Mouse (Mus musculus) hindbrain, embryonic 11.5 days (tissue): ENCODE results near the gene Prr19. TPM values are rescaled to one million over a fixed set of nuclear protein-coding genes. Genes with fewer than 3 reads are reported as not detected.

Experiments
- ATAC-seq: fragments of 200-750 bp; cut with Nextera tagmentation; 2 replicates; pipeline ENCODE4 v1.8.0; 2017; ENCODE audit warnings: mild to moderate bottlenecking, moderate TSS enrichment, moderate library complexity; ENCODE audit not compliant: low FRiP score
- DNase-seq: peaks from one replicate; pipeline ENCODE4 v3.0.0-alpha.2; 2015; ENCODE audit warnings: low spot score
- H3K27ac ChIP-seq: fragments of 300-500 bp; sonication (generic); 2 replicates; pipeline ENCODE4 v1.5.1; 2014; ENCODE audit warnings: mild to moderate bottlenecking, low read depth, low read length
- H3K27me3 ChIP-seq: fragments of 300-500 bp; sonication (generic); 2 replicates; pipeline ENCODE4 v1.6.1; 2014; ENCODE audit warnings: mild to moderate bottlenecking, low read length, moderate library complexity, mixed read lengths; ENCODE audit not compliant: control insufficient read depth, insufficient read depth
- H3K36me3 ChIP-seq: fragments of 300-500 bp; sonication (generic); 2 replicates; pipeline ENCODE4 v1.6.1; 2014; ENCODE audit warnings: mild to moderate bottlenecking, low read length, moderate library complexity, mixed read lengths; ENCODE audit not compliant: control insufficient read depth, insufficient read depth
- H3K4me1 ChIP-seq: fragments of 300-500 bp; sonication (generic); replicated peaks from 2 replicates; pipeline ENCODE4 v1.6.1; 2014; ENCODE audit warnings: low read length, mixed read lengths; ENCODE audit not compliant: control insufficient read depth, insufficient read depth
- H3K4me2 ChIP-seq: fragments of 300-500 bp; sonication (generic); replicated peaks from 2 replicates; pipeline ENCODE4 v1.6.1; 2014; ENCODE audit warnings: mild to moderate bottlenecking, low read depth, low read length
- H3K4me3 ChIP-seq: fragments of 300-500 bp; sonication (generic); 2 replicates; pipeline ENCODE4 v1.5.1; 2014; ENCODE audit warnings: low read depth, low read length
- H3K9ac ChIP-seq: fragments of 300-500 bp; sonication (generic); 2 replicates; pipeline ENCODE4 v1.6.1; 2014; ENCODE audit warnings: low read depth, low read length
- H3K9me3 ChIP-seq: fragments of 300-500 bp; sonication (generic); 2 replicates; pipeline ENCODE4 v1.6.1; 2016; ENCODE audit warnings: low read length; ENCODE audit not compliant: control insufficient read depth
- WGBS: fragments of 180-500 bp; shearing (Covaris S2); extraction: QIAGEN DNeasy Blood & Tissue Kit; methylation state at CpG from one replicate; pipeline ENCODE4 v1.1.7; 2014; 5-methylcytosine and 5-hydroxymethylcytosine counted together
- polyA plus RNA-seq: library from polyadenylated mRNA; unstranded; fragments of >200 nt; fragmentation: Nextera tagmentation; extraction: Ambion mirVana; gene quantifications from 2 replicates; pipeline ENCODE4 v1.2.1, GENCODE M21; 2014

Gene Prr19
- polyA plus RNA-seq, 1 experiment from 2014 or later = 1.3 TPM

GRCm38 (mm10) chr7:25306614-25306996 is 5.4 kb downstream of the Prr19 start:
- DNase-seq = no peak
- H3K36me3 ChIP-seq = no peaks in the 10 kb centered on the region
- peaks cover 3% of the 10 kb centered on the region; the same call in 1 of the 2 replicates for H3K27me3 ChIP-seq
- H3K4me3 ChIP-seq = peak overlapping the region; percentile 53
- H3K4me1 ChIP-seq = no peaks in the 10 kb centered on the region
- H3K4me2 ChIP-seq = peak overlapping the region; percentile 79
- peak overlapping the region; percentile 51; the same call in 1 of the 2 replicates for H3K27ac ChIP-seq
- no peaks in the 10 kb centered on the region for H3K9me3 ChIP-seq
- no peak overlapping the region for H3K9ac ChIP-seq
- WGBS = 33% methylated on average over 2 of the region's 2 CpGs
- ATAC-seq = no peak

DNA sequence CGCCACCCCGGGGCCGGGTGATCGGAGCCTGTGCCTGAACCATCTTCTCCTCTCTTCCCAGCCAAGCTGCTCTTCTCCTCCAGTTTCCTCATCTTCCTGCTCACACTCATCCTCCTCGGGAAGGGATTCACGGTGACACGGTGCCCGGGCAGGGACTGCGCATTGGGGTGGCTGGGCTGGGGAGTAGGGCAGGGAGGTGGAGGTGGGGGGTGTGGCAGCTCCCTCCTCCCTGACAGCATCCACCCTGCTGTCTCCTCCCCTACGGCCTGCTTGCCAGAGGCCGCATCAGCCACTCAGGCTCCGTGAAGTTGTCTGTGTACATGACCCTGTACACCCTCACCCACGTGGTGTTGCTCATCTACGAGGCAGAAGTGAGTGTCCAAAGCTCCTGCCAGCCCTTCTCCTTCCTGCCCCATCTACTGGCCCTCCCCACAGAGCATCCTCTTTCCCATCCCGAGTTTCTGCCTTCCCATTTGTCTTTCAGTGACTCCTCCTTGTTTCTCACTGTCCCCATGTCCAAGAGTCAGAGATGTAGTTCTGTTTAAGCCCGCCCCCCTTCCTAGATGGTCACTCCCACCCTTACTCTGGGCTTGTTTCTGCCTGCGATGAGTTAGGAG is 7.6 kb downstream of the Prr19 start:
- ATAC-seq (no peak), DNase-seq (no peak)
- Histone ChIP-seq H3K36me3 (no peaks in the 10 kb centered on the region), H3K27me3 (peaks cover 16% of the 10 kb centered on the region), H3K4me2 (no peak overlapping the region), H3K27ac (no peak overlapping the region), H3K9me3 (no peaks in the 10 kb centered on the region), H3K4me1 (no peaks in the 10 kb centered on the region), H3K9ac (no peak overlapping the region), H3K4me3 (no peak overlapping the region)
- WGBS = 66% methylated on average over 16 of the region's 17 CpGs

- Histone ChIP-seq H3K4me2 (no peak overlapping the region), H3K27me3 (peaks cover 22% of the 10 kb centered on the region), H3K9me3 (no peaks in the 10 kb centered on the region), H3K9ac (no peak overlapping the region), H3K36me3 (no peaks in the 10 kb centered on the region), H3K4me3 (no peak overlapping the region), H3K27ac (no peak overlapping the region), H3K4me1 (no peaks in the 10 kb centered on the region)
- DNase-seq (no peak), ATAC-seq (no peak)
- WGBS = 88% methylated on average over 9 of the region's 9 CpGs
Observed at GRCm38 (mm10) chr7:25309425-25309824, 8.2 kb downstream of the Prr19 start.

- no peak for DNase-seq
- peaks cover 10% of the 10 kb centered on the region for H3K4me1 ChIP-seq
Observed at GRCm38 (mm10) chr7:25311193-25311592, 10.0 kb downstream of the Prr19 start.

GRCm38 (mm10) chr7:25313325-25313724 is 12.1 kb downstream of the Prr19 start:
- 0 out of 2 replicates have a peak overlapping the region, but pooled peaks have one; percentile 2 for H3K4me3 ChIP-seq
- ATAC-seq = no peak
- H3K9me3 ChIP-seq = no peaks in the 10 kb centered on the region
- DNase-seq = no peak
- H3K9ac ChIP-seq = no peak overlapping the region
- H3K4me2 ChIP-seq = no peak overlapping the region
- no peaks in the 10 kb centered on the region for H3K36me3 ChIP-seq
- 60% methylated on average over 7 of the region's 7 CpGs for WGBS
- H3K27ac ChIP-seq = no peak overlapping the region
- H3K27me3 ChIP-seq = peaks cover 38% of the 10 kb centered on the region
- H3K4me1 ChIP-seq = peaks cover 10% of the 10 kb centered on the region

More at GRCm38 (mm10) chr7:25311193-25311592, 10.0 kb downstream of the Prr19 start:
- Histone ChIP-seq H3K27me3 (peaks cover 38% of the 10 kb centered on the region), H3K36me3 (no peaks in the 10 kb centered on the region), H3K4me2 (no peak overlapping the region), H3K9me3 (no peaks in the 10 kb centered on the region), H3K4me3 (no peak overlapping the region), H3K27ac (no peak overlapping the region), H3K9ac (no peak overlapping the region)
- 75% methylated on average over 11 of the region's 11 CpGs for WGBS
- ATAC-seq = no peak

GRCm38 (mm10) chr7:25314606-25315305 is 13.5 kb downstream of the Prr19 start:
- peak overlapping the region; percentile 78 for H3K4me2 ChIP-seq
- H3K36me3 ChIP-seq = no peaks in the 10 kb centered on the region
- peak overlapping the region; percentile 52 for H3K9ac ChIP-seq
- under 1% methylated on average over 51 of the region's 51 CpGs for WGBS
- ATAC-seq (no peak), DNase-seq (peak; percentile 32)
- peaks cover 38% of the 10 kb centered on the region for H3K27me3 ChIP-seq
- peak overlapping the region; percentile 41 for H3K4me3 ChIP-seq
- H3K27ac ChIP-seq = no peak overlapping the region
- H3K4me1 ChIP-seq = peaks cover 10% of the 10 kb centered on the region
- no peaks in the 10 kb centered on the region for H3K9me3 ChIP-seq

GRCm38 (mm10) chr7:25315306-25316041 is 14.3 kb downstream of the Prr19 start:
- Histone ChIP-seq H3K4me2 (peak overlapping the region; percentile 78), H3K9me3 (no peaks in the 10 kb centered on the region), H3K36me3 (no peaks in the 10 kb centered on the region), H3K9ac (peak overlapping the region; percentile 52), H3K27me3 (peaks cover 38% of the 10 kb centered on the region), H3K4me1 (peaks cover 10% of the 10 kb centered on the region), H3K27ac (no peak overlapping the region), H3K4me3 (peak overlapping the region; percentile 41)
- DNase-seq (peak; percentile 53), ATAC-seq (no peak)
- WGBS = under 1% methylated on average over 57 of the region's 69 CpGs

GRCm38 (mm10) chr7:25316532-25317445 is 15.6 kb downstream of the Prr19 start, which contains the start of gene Megf8:
Megf8 (plus strand) TSS chr7:25317164.
- H3K36me3 ChIP-seq = no peaks in the 10 kb centered on the region
- peak within 1 kb of the TSS; percentile 79 for H3K9ac ChIP-seq
- DNase-seq = peak; percentile 98
- H3K9me3 ChIP-seq = no peaks in the 10 kb centered on the region
- peak within 1 kb of the TSS; percentile 63 for H3K4me3 ChIP-seq
- 1% methylated on average over 51 of the region's 52 CpGs for WGBS
- H3K4me2 ChIP-seq = peak within 1 kb of the TSS; percentile 81
- peak within 1 kb of the TSS; percentile 73 for H3K27ac ChIP-seq
- ATAC-seq = peak; percentile 99
- H3K27me3 ChIP-seq = peaks cover 33% of the 10 kb centered on the region
- peaks cover 10% of the 10 kb centered on the region for H3K4me1 ChIP-seq
